Mouse (Mus musculus): ENCODE measurements around the gene Alox5ap.
A peak's percentile ranks its signal among the peaks of the same experiment; 100 is the strongest.

Gene Alox5ap

DNA sequence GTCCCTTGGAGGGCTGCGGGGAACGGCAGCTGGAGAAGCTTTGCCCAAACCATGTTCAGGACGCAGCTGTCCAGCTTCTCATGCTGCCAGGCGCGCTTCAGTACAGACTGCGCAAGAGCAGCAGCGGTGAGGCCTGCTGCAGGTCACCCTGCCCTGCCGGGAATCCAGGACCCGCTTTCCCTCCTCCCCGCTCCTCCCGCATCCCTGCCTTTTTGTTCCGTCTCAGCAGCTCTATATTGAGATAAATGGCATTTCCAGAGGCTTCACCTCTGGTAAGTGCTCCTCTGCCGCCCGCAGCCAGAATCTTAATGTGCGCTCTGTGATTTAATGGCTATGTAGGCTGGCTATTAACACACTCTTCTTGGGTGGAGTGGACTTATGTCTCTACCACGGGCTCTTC, 5.5 kb upstream of the Alox5ap start:
- no peak for DNase-seq (ENCODE audit: low read depth, low spot score)

DNA sequence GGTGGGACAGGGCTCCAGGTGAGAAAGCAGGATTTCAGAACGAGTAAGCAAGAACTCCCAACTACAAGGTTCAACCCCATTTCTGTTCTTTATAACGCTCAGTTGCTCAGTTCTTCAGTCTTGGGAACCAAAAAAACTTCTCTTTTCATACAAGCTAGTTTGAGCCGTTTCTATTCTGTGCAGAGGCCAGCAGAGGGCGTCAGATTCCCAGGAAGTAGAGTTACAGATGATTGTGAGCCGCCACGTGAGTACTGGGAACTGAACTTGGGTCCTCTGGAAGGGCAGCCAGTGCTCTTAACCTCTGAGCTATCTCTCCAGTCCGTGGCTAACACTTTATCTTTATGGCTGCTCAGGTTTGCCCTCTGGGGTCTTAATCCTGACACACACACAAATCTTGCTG, 3.1 kb upstream of the Alox5ap start:
- DNase-seq (ENCODE audit: low read depth, low spot score), result peak; percentile 52

- DNase-seq (ENCODE audit: low read depth, low spot score), result no peak
These were observed 2.7 kb upstream of the Alox5ap start for GRCm38 (mm10) chr5:149261866-149262265.

DNA sequence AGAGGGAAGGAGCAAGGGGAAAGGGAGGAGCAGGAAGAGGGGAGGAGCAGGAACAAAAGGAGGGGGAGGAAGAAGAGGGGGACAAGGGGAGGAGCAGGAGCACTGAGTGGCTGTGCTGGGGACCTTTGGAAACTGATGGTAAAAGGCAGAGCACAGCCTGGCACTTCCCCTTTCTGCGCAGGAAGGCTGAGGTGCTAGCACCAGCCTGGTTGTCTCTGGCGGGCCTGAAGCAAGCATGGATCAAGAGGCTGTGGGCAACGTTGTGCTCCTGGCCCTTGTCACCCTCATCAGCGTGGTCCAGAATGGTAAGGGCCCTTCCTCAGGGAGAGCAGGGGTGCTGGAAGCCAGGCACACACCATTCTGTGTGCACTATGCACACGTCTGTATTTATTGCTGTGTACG, 312 bp downstream of the Alox5ap start:
- DNase-seq (ENCODE audit: low read depth, low spot score), result no peak

GRCm38 (mm10) chr5:149266761-149267221, 2.2 kb downstream of the Alox5ap start:
- no peak for DNase-seq (ENCODE audit: low read depth, low spot score)

- no peak for DNase-seq (ENCODE audit: low read depth, low spot score)
These were observed 2.9 kb downstream of the Alox5ap start for GRCm38 (mm10) chr5:149267493-149267892.

GRCm38 (mm10) chr5:149271291-149271690, 6.7 kb downstream of the Alox5ap start:
- DNase-seq (ENCODE audit: low read depth, low spot score), result no peak

- no peak for DNase-seq (ENCODE audit: low read depth, low spot score)
These were observed 8.0 kb downstream of the Alox5ap start for GRCm38 (mm10) chr5:149272535-149272934.

DNA sequence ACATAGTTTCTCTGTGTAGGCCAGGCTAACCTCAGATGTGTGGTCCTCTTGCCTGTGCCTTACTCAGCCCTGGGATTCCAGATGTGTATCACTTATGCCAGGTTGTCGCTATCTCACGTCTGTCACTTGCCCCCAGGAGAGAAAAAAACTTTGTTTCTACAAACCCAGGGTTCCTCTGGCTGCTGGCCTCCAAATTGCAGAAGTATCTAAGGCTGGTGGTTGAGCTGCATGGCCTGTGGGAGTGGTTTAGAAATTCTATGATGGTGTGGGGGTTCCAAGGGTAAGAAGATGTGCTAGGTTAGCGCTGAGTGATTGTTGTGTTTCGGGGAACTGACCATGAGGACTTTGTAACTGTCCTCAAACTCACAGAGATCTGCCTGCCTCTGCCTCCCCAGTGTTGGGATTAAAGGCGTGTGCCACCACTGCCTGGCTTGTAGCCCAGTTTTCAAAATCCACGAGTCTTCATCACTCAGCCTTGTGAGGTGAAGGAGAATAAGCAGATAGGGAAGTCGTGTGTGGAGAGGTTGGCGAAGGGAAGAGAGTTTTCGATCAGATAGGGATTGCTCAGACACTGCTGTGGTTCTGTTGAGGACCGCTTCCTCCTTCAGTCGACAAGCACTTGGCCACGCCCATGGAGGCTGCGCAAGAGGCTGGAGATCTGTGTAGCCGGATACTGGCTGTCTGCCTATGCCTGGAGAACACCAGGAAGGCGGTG, 10.0 kb downstream of the Alox5ap start:
- DNase-seq (ENCODE audit: low read depth, low spot score), result no peak

DNA sequence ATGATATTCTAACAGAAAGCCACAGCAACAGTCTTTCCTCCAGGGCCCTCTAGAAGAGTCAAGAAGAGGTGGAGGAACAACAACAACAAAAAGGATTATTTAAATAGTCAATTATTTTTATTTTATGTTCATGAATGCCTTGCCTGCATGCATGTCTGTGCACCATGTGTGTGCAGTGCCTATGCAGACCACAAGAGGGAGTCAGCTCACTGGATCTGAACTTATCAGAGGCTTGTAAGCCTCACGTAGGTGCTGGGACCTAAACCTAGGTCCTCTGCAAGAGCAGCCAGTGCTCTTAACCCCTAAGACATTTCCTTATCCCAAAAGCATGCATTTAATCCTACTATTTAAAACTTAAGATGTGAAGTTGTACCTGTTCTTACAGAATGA, 10.5 kb downstream of the Alox5ap start:
- no peak for DNase-seq (ENCODE audit: low read depth, low spot score)

- DNase-seq (ENCODE audit: low read depth, low spot score), result no peak
These were observed 13.0 kb downstream of the Alox5ap start for GRCm38 (mm10) chr5:149277529-149277928.

DNA sequence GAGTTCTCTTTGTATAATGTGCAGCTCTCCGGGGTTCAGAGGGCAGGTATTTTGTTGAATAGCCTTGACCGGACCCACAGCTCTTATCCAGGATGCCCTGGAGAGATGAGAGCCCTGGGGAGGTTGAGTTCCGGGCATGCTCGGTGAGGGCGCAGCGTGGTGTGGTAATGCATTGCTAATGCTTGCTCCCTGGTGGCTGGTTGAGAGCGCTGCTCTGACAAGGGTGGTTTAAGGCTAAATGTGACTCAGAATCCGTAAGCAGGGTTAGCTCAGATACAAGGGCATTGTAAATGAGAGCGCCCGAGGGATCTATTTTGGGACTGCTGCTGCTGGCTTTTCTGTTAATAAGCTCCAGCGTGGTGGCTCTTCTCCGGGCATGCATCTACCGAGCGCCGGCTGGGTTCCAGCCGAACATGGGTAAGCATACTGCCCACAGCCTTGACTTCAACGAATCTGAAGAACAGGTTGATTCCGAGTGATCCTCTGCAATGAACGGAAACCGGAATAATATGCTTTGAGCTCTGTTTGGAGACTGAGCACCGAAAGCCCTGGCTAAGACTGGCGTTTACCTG, 14.8 kb downstream of the Alox5ap start:
- no peak for DNase-seq (ENCODE audit: low read depth, low spot score)

GRCm38 (mm10) chr5:149283009-149283408, 18.4 kb downstream of the Alox5ap start:
- no peak for DNase-seq (ENCODE audit: low read depth, low spot score)

DNA sequence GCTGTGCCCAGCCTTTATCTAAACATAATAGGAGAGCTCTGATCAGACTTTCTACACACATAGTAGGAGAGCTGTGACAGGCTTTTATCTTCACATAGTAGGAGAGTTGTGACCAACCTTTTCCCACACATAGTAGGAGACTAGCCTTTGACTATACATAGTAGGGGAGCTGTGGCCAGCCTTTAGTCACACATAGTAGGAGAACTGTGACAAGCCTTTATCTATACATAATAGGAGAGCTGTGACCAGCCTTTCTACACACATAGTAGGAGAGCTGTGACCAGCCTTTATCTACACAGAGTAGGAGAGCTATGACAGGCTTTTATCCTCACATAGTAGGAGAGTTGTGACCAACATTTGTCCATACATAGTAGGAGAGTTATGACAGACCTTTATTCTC, 19.3 kb downstream of the Alox5ap start:
- no peak for DNase-seq (ENCODE audit: low read depth, low spot score)

DNA sequence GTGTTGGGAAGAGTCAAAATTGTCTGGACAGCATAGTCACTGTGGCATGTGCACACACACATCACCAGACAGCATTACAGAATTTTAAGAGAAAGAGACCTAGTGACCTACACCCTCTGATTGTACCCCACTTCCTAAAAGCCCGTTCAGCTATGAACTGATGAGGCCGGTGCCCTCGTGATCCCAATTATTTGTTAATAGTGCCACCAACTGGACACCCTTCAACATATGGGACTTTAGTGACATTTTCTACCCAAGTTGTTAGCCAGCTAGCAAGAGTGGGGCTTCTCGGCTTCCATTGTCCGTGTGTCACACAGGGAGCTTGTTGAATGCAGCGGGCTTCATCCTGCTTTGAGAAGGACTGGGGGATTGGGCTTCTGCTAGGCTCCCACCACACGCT, 21.5 kb downstream of the Alox5ap start:
- DNase-seq (ENCODE audit: low read depth, low spot score), result no peak

DNA sequence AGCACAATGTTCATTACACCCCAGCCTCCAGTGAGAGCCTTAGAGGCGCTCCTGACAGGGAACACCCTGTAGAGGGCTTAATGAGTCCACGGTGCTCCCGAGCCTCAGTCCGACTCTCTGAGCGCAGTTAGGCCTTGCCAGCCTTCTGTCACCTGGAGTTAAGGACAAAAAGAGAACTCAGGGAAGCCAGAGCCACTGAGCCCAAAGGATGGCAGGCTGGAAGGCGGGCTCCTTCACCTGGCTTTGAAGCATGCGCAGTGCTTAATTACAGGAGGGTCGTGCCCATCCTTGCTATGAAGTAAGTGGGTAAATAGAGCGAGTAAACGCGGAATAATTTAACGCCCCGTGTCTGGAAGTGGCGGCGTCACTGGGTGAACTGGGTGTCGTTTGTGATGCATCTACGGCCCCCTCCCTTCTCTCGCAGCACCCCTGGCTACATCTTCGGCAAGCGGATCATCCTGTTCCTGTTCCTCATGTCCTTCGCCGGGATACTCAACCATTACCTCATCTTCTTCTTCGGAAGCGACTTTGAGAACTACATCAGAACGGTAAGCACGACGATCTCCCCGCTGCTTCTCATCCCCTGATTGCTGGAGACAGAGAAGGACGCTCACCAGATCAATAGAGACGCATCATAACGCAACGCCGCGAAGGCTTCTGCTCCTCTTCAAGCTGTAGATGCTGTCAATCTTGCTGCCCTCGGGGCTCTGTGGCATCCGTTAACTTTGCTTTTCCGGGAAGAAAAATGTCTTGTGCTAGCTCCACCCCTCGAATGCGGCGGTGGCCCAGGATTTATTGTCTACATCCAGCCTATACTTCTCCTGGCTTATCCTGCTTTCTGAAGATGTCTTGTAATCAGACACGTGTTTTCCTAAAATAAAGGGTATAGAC, 22.8 kb downstream of the Alox5ap start:
- DNase-seq (ENCODE audit: low read depth, low spot score), result no peak

GRCm38 (mm10) chr5:149291266-149291665, 26.7 kb downstream of the Alox5ap start:
- DNase-seq (ENCODE audit: low read depth, low spot score), result no peak

- DNase-seq (ENCODE audit: low read depth, low spot score), result no peak
These were observed 28.5 kb downstream of the Alox5ap start for GRCm38 (mm10) chr5:149293071-149293470.

- no peak for DNase-seq (ENCODE audit: low read depth, low spot score)
These were observed 32.2 kb downstream of the Alox5ap start for GRCm38 (mm10) chr5:149296808-149297207.

DNA sequence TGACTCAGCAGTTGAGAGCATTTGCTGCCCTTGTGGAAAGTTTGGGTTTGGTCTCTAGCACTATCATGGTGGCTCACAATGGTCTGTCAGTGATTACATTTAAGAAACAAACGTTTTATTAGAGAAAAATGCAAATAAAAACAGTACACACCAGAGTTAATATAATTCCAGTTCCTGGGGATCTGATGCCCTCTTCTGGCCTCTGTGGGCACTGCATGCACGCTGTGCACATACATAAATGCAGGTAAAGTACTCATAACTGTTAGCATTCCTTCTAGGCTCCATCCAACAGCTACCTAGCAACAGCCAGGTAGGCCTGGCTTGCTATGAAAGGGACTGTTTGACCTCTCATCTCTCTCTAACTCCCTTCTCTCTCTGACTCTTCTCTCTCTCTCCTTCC, 32.9 kb downstream of the Alox5ap start:
- no peak for DNase-seq (ENCODE audit: low read depth, low spot score)

DNA sequence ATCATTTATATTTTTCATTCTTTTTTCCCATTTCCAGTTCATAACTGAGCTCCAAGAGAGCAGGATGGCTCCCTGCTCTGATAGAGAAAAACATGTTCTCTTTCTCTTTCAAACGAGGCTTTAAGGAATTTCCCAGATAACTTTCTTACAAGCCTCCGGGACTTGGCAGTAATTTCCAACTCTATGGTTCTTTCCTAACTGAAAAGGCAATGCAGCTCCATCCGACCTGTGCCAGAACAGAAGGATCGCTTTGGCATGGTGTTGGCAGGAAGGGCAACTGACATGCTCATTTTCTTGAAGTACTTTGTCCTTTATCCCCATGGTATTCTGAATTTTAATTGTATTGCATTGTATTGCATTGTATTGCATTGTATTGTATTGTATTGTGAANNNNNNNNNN, 33.7 kb downstream of the Alox5ap start:
- DNase-seq (ENCODE audit: low read depth, low spot score), result no peak

GRCm38 (mm10) chr5:149312884-149313652, 48.5 kb downstream of the Alox5ap start:
- DNase-seq (ENCODE audit: low read depth, low spot score), result no peak

Measured in WW6 (cell line).